In genomic region chr4:119415072-119415753, GRCm38 (mm10) we compare ENCODE assay signal across 8 mouse cellular contexts. TPM values are rescaled to one million over a fixed set of nuclear protein-coding genes. Genes with fewer than 3 reads are reported as not detected.
DNase-seq lines count a peak whose midpoint lies in the region; ATAC-seq lines count a peak whose summit lies in the region.

Gene Ccdc30, minus strand, starts transcription at chr4:119415521.

- no peaks in the 10 kb centered on the region for H3K27me3 ChIP-seq in intestine, embryonic 14.5 days (replicated peaks; ENCODE audit: control insufficient read depth, insufficient read depth, low read length)
- H3K27me3 ChIP-seq in megakaryocyte, embryonic 14.5 days (replicated peaks) = peaks cover 12% of the 10 kb centered on the region

- peak within 1 kb of the TSS; percentile 58 for H3K4me3 ChIP-seq in intestine, embryonic 14.5 days (ENCODE audit: low read depth, low read length)
- H3K4me3 ChIP-seq in megakaryocyte, embryonic 14.5 days (replicated peaks) = peak within 1 kb of the TSS; percentile 90

- ATAC-seq in intestine, embryonic 14.5 days (replicated peaks; ENCODE audit: low FRiP score, low TSS enrichment, low read depth) = peak; percentile 100

- intact Hi-C loops in gastrocnemius, postnatal 36 days (cut with DNase I) = no loop called here
- intact Hi-C loops in left cerebral cortex, postnatal 10 days (cut with DNase I) = no loop called here

- no peaks in the 10 kb centered on the region for H3K36me3 ChIP-seq in intestine, embryonic 14.5 days (ENCODE audit: control insufficient read depth, insufficient read depth, low read length)
- peaks cover 6% of the 10 kb centered on the region for H3K36me3 ChIP-seq in megakaryocyte, embryonic 14.5 days (replicated peaks; ENCODE audit: low read length)

- peak; percentile 83 to 84 for DNase-seq in adrenal gland, adult 18-20 months (ENCODE audit: low spot score in 2 of 2)
- DNase-seq in embryo, embryonic 10.5 days (ENCODE audit: low spot score) = peak; percentile 97
- peak; percentile 65 to 73 for DNase-seq in gastrocnemius, postnatal 36 days
- DNase-seq in intestine, embryonic 14.5 days (ENCODE audit: low spot score) = peak; percentile 90
- DNase-seq in left cerebral cortex, postnatal 10 days (ENCODE audit: extremely low spot score in 1 of 2, low spot score in 2 of 2) = peak; percentile 95 to 97
- peak; percentile 97 for DNase-seq in right cerebral cortex, adult 18-20 months
- DNase-seq in urinary bladder, adult 2 months (ENCODE audit: low spot score) = peak; percentile 51

- peak within 1 kb of the TSS; percentile 38; the same call in 1 of the 2 replicates for H3K9ac ChIP-seq in intestine, embryonic 14.5 days (ENCODE audit: low read length)

- no peak within 1 kb of the TSS for H3K27ac ChIP-seq in intestine, embryonic 14.5 days (ENCODE audit: low read depth)

- under 1% methylated on average over 49 of the region's 49 CpGs for WGBS in intestine, embryonic 14.5 days

- no peaks in the 10 kb centered on the region for H3K9me3 ChIP-seq in intestine, embryonic 14.5 days (ENCODE audit: control insufficient read depth, low read length)
- no peaks in the 10 kb centered on the region for H3K9me3 ChIP-seq in megakaryocyte, embryonic 14.5 days

- H3K4me1 ChIP-seq in intestine, embryonic 14.5 days (replicated peaks; ENCODE audit: control insufficient read depth, insufficient read depth, low read length) = no peaks in the 10 kb centered on the region
- H3K4me1 ChIP-seq in megakaryocyte, embryonic 14.5 days = peaks cover 39% of the 10 kb centered on the region

- H3K4me2 ChIP-seq in intestine, embryonic 14.5 days (ENCODE audit: low read length) = peak within 1 kb of the TSS; percentile 83

RNA-seq across cellular contexts. Expression of gene Ccdc30, which starts in this region (rescaled TPM):
- 1 to 10 TPM; 8.2 to 8.7 TPM for total RNA-seq in adrenal gland, adult 18-20 months (2021)
- under 1 TPM; 0.20 to 0.28 TPM for total RNA-seq in gastrocnemius, postnatal 36 days (2021)
- 4.1 and 5.1 TPM in 2 replicates for polyA plus RNA-seq in intestine, embryonic 14.5 days (2014; fragmentation: Nextera tagmentation; extraction: Ambion mirVana)
- total RNA-seq in left cerebral cortex, postnatal 10 days (2021) = 10 to 100 TPM; 18.1 to 20.1 TPM
- 0.03 TPM in 1 of 2 replicates, not detected in the other for polyA plus RNA-seq in megakaryocyte, embryonic 14.5 days (2012; ENCODE audit: insufficient read depth, low replicate concordance)
- polyA plus RNA-seq in urinary bladder, adult 2 months (2012; rRNA removed) = 0.98 and 1.7 TPM in 2 replicates

Comparison
In these comparisons a context has a peak if more than half of its experiments do, and no peak if none do; other contexts are left out.
1. RNA of gene Ccdc30 (total RNA-seq): 18.1 to 20.1 TPM in left cerebral cortex, postnatal 10 days and 8.2 to 8.7 TPM in adrenal gland, adult 18-20 months; 0.20 to 0.28 TPM in gastrocnemius, postnatal 36 days; every median in the first group is over 4 times any median in the second.
2. Peak in DNase-seq in gastrocnemius, postnatal 36 days; RNA of the gene not detected or under 1 TPM.
3. Peak in every context shown above with its lines, with median percentiles within 50 percentile points of each other: DNase-seq.